Mouse (Mus musculus): Measurements from ENCODE around the gene Slc2a9.
A peak's percentile ranks its signal among the peaks of the same experiment; 100 is the strongest.

Gene Slc2a9

GRCm38 (mm10) chr5:38466569-38467110 is 36.3 kb downstream of the Slc2a9 start:
- DNase-seq: no peak

- DNase-seq: peak; percentile 3
Observed at GRCm38 (mm10) chr5:38461261-38461660, 41.7 kb downstream of the Slc2a9 start.

GRCm38 (mm10) chr5:38450936-38451335 is 52.0 kb downstream of the Slc2a9 start:
- DNase-seq: peak; percentile 1

GRCm38 (mm10) chr5:38449607-38450006 is 53.3 kb downstream of the Slc2a9 start:
- DNase-seq: peak; percentile 0

GRCm38 (mm10) chr5:38448121-38448520 is 54.8 kb downstream of the Slc2a9 start:
- peak; percentile 0 for DNase-seq

- DNase-seq: no peak
Observed at GRCm38 (mm10) chr5:38446316-38446975, 56.5 kb downstream of the Slc2a9 start.

- no peak for DNase-seq
Observed at GRCm38 (mm10) chr5:38441088-38441839, 61.7 kb downstream of the Slc2a9 start.

- DNase-seq: peak; percentile 44
Observed at GRCm38 (mm10) chr5:38440252-38441005, 62.5 kb downstream of the Slc2a9 start.

GRCm38 (mm10) chr5:38436681-38437080 is 66.3 kb downstream of the Slc2a9 start:
- no peak for DNase-seq

GRCm38 (mm10) chr5:38434875-38435274 is 68.1 kb downstream of the Slc2a9 start:
- DNase-seq: no peak

- DNase-seq: no peak
Observed at GRCm38 (mm10) chr5:38431201-38431600, 71.7 kb downstream of the Slc2a9 start.

GRCm38 (mm10) chr5:38429106-38429505 is 73.8 kb downstream of the Slc2a9 start:
- no peak for DNase-seq

- no peak for DNase-seq
Observed at GRCm38 (mm10) chr5:38427757-38428156, 75.2 kb downstream of the Slc2a9 start.

- DNase-seq: no peak
Observed at GRCm38 (mm10) chr5:38425569-38425968, 77.4 kb downstream of the Slc2a9 start.

- no peak for DNase-seq
Observed at GRCm38 (mm10) chr5:38422426-38422825, 80.5 kb downstream of the Slc2a9 start.

GRCm38 (mm10) chr5:38418799-38419198 is 84.1 kb downstream of the Slc2a9 start:
- DNase-seq: no peak

GRCm38 (mm10) chr5:38403612-38404011 is 99.3 kb downstream of the Slc2a9 start:
- no peak for DNase-seq

GRCm38 (mm10) chr5:38402288-38402687 is 100.7 kb downstream of the Slc2a9 start:
- no peak for DNase-seq

- DNase-seq: no peak
Observed at GRCm38 (mm10) chr5:38388857-38389256, 114.1 kb downstream of the Slc2a9 start.

- DNase-seq: no peak
Observed at GRCm38 (mm10) chr5:38388420-38388823, 114.5 kb downstream of the Slc2a9 start.

- DNase-seq: no peak
Observed at GRCm38 (mm10) chr5:38379970-38380369, 123.0 kb downstream of the Slc2a9 start.

GRCm38 (mm10) chr5:38372369-38372768 is 130.6 kb downstream of the Slc2a9 start:
- no peak for DNase-seq

GRCm38 (mm10) chr5:38371308-38371707 is 131.6 kb downstream of the Slc2a9 start:
- DNase-seq: no peak
